Mouse (Mus musculus): ENCODE measurements at regions not wholly inside any gene's neighbourhood (a gene's known extent, or its start where the extent isn't known, plus 50 kb on each side); places are given as distances from the start of the nearest gene placed in this dataset.

DNA sequence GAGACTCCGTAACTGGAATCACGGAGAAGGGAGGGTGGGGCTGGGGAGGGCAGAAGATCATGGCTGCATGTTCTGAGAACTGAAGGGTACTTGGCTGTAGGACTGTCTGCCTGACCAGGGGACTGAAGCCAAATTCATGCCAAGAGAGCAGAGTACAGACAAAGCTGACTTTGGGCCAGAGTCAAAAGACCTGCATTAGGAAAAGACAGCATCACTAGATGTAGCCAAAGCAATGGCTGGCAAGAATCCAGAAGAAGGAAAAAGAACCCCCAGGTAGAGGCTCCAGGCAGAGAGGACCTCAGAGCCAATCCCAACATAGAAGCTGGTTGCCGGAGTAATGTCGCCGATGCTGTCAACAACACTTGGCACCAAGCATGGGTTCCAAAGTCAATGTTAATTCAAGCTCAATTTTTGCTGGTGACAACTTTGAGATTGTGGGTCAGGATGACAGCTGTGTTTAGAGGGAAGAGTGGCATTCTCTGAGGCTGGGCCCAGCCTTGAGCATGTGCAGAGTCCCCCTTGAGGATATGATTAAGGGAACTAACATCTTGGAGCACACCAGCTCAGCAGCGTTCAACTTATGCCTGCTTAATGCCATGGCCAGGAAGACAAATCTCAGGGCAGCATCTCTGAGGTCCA is 124.7 kb downstream of the Erv3 start:
- DNase-seq (ENCODE audit: low spot score), result no peak

DNA sequence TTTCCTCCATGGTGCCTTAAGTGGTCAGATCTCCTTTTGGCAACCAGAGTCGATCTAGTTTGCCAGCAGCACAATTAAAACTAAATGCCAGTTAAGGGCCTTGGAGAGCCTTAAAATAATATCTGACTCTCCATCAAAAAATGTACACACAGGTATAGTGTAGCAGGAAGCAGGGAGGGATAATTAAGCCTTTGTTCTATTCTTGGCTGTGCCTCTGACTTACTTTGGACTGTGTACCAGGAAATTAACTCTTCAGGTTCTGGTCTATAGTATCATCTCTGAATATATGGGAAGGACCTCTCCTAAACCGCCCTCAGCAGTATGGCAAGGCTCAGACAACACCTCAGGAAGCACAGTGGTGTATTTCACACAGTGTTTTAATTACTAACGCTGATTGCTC is 133.0 kb downstream of the Erv3 start:
- no peak for DNase-seq (ENCODE audit: low spot score)

DNA sequence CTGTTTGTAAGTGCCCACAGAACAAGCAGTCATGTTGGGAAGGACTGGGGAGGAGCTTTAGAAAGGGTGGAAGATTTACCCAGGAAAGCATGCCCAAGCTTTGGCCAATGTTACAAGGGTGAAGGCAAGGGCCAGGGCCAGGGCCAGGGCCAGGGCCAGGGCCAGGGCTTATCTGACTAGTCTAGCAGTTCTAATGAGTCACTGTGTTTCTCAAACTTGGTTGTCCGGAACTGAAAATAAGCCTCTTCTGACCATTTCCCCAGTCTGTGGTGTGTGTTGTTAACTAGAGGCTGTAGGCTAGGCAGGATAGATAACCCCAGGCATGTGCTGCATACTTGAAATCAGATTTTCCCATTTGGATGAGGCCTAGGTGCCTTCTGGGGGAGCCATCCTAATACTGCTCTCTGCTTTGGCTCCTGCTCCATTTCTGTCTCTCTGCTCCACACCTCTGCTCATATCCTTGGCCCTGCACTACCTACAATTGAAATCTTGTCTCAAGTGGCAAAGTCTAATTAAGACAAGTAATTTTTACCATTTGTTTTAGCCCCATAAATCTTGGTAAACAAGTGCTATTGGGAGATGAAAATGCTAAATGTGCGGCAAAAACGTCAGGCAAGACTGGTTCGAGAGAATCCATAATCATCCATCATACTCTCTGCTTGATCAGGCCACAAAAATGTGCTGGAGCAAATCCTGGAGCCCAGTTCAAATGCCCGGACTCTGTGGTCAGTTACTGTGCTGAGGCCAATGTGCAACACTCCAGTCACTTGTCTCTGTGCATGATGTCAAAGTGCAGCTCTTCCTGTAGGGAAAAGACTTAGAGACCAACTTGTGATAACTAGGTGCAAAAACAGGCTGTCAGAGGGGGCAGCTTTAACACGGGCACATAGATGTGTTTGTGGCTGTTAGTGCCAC is 137.7 kb downstream of the Erv3 start:
- DNase-seq (ENCODE audit: low spot score), result no peak

DNA sequence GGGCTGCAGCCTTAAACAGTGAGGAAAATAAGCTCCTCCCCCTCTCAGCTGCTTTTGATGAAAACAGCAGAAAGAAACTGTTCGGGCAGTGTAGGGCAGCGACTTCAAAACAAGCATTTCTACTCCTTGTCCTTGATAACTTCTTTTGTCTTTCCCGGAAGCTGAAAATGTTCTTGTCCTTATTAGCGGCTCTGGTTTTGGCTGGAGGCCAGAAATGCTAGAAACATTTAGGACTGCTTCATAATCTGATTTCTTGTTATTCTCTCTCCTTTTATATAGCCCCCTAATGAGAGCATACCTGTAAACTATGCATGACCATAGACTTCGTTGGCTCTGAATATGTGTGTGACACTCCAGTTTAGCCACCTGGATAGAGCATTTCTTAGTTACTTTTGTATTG is 142.0 kb downstream of the Erv3 start:
- DNase-seq (ENCODE audit: low spot score), result no peak

DNA sequence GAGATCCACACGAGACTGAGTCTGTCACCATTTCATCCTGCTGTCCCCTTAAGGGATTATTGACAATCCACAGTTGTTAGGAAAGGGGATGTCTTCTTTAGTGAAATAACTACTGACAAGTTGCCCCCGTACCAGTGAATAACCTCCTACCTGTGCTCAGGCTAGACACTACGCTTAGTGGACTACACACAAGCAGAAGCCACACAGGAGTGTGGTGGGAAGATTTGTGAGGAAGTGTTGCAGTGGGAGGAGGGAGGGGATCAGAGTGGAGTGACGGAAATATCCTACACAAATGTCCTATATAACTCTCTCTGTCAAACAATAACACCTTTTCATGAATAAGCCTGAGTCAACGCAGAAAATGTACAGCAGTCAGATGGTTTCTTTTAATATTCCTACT is 142.7 kb downstream of the Erv3 start:
- DNase-seq (ENCODE audit: low spot score), result no peak

DNA sequence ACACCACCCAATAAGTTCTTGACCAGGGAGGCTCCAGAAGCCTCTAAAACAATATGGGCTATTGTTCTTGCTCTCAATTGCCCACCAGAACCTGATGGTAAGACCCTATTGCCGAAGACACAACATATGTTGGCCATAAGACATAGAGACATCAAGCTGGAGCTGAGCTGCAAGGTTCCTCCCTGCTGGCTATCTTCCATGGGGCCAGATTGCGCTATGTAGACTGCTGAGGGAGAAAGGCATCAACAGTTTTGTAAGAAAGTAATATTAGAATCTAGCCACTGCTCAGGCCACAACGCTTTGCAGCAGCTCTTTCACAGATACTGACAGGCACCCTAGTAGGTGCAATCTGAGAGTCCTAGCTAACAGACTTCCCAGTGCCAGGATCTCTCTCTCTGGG is 144.2 kb downstream of the Erv3 start:
- no peak for DNase-seq (ENCODE audit: low spot score)

DNA sequence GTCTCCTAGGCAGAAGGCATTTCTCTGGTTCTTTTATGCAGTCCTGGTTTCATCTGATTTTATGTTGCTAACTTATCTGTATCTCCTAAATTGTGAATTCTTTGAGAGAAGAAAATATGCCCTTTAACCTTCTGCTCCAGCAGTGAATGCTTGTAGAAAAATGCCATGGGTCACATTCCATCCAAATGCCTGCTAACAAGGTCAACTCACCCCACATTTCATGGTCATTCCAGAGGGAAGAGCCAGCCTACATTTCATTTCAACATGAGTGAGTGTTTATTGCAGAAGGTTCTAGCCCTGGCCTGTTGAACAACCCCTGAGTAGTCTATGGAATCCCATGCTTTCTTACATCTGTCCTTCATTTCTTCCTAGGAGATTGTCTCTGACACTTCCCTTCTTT is 147.7 kb downstream of the Erv3 start:
- DNase-seq (ENCODE audit: low spot score), result no peak

DNA sequence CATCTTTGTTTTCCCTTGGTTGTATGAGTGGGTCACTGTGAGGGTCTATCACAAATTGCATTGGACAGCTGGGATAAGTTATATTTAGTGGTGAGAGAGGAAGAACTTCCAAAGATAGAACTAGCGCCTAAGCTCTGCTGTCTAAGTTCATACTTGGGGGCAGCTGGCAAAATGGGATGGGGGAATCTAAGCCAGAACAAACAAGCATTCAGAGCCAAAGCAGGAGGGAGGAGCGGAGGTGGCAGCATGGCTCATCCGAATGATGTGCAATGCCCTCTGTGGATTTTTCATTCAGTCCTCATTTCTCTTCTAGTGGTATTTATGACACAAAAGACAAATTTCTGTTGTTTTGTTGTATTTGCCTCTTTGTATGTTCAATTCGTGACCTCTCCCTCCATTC is 144.5 kb upstream of the Adra1d start:
- no peak for DNase-seq (ENCODE audit: low spot score)

DNA sequence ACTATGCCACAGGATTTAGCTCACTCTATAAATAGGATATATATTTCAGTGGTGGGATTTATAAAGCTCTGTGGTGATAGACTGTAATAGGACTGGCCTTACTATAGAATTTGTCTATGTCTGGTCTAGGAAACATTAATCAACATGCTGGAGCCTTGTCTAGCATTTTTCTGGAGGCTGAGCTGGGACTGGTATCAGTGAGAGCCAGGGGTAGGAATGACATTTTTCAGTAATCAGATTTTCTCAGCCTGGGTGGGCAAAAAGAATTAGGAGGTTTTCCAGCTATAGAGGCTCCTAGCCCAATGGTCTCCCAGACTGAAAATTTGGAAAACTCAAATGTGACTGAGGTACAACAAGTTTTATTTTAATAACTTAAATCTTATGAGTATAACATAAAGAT is 142.3 kb upstream of the Adra1d start:
- DNase-seq (ENCODE audit: low spot score), result no peak

DNA sequence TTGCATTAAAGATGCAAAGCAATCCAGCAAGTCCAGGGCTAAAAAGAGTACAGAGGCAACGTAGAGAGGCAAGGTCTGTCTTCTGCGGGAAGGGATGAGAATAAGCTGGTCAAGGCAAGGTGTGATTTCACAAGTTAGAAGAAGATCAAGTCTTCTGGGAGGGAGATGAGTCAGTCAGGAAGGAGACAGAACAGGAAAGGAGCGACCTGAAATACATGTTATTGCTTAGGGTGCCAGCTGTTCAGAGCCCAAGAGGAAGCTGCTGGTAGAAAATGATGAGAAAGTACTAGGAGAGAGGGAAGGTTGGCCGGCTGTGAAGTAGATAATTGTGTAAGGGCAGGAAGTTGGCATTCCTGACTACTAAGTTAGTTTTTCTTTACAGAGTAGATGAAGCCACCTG is 140.1 kb upstream of the Adra1d start:
- no peak for DNase-seq (ENCODE audit: low spot score)

DNA sequence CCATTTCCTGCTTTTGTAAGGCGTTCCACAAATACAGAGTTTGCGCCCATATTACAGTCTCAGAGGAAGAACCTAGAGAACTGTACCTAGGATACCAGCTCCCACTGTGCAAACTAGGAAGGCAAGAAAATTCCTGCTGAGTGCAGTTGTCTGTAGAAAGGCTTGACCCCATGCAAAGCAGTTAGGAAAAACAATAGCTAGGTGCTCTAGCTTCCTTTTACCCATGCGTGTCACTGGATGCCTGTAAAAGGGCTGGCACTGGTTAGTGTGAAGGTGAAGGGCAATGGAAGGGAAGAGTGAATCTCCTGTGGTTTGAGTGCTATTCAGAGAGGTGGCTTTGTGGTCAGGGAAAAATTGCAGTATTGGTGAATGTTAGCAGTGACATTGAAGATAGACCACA is 137.7 kb upstream of the Adra1d start:
- DNase-seq (ENCODE audit: low spot score), result no peak

DNA sequence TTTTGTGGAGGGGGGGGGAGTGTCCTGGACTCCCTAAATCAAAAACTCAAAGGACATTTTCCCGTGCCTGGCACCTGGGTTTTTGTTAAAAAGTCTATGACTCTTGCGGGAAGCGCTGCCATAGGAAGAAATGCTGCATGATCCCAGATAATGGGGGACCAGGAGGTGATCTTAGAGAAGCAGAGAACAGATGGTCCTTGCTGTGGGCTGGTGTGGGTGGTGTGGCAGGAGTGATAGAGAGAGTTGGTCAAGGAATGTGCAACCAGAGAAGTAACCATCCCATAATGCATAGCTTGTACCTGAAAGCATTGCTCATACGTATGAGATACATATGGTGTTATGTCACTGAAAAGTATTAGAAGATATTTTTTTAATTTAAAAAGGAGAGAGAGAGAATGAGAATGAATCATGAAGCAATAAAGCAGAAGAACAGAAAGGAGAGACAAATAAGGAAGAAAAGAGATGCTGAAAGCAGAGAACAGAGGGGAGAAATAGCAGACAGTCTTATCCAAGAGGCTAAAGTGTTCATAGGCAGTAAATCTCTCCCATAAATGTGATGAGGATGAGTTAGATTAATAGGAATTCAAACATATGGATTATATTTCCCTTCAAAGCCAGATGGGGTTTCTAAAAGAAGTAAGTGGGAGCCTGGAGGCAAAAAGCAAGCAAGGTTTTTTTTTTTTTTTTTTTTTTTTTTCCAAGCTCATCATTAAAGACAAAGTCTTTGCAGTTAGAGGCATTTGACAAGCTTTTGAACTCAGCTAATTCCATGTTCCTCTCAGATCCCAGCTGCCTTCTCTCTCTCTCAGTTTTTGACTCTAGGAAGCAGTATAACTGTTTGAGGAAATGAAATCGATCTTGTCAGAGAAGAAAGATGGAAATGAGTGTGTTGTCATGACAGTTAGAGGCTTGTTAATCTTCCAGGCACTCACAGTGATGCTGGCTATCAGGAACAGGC is 136.2 kb upstream of the Adra1d start:
- DNase-seq (ENCODE audit: low spot score), result no peak

DNA sequence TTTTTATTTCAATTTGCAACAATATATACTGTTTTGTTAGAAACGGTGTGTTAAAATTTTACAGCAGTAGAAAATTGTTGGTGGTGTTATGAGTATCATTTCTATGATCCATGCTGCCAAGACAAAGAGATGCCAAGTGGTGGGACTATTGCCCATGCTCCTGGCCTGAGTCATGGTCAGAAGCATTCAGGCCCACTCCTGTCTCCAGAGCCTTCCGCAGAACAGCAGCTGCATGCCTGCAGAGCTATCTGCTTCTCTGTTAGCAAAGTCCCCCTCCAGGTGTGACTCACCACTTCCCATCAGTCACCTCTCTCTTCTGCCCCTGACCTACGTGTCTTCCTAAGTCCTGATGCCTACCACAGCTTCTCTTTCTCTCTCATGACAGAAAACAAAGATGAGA is 134.2 kb upstream of the Adra1d start:
- DNase-seq (ENCODE audit: low spot score), result no peak

DNA sequence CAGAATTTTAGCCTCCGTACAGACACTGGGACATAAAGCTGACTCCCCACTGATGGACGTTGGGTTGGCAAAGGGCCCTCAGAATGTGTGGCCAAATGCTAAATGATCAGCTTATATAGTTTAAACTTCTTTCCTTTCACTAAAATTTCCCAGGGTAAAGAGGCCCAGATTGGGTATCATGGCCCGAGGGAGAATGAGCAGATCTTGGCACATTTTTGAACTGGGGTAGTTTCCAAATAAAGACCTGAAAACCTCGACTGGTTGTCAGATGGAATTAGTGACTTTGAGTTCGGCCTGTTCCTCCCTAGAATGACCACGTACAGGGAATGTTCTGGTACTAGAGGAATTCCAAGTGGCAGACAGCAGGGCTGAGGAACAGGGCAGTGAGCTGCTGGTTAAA is 127.9 kb upstream of the Adra1d start:
- DNase-seq (ENCODE audit: low spot score), result no peak

DNA sequence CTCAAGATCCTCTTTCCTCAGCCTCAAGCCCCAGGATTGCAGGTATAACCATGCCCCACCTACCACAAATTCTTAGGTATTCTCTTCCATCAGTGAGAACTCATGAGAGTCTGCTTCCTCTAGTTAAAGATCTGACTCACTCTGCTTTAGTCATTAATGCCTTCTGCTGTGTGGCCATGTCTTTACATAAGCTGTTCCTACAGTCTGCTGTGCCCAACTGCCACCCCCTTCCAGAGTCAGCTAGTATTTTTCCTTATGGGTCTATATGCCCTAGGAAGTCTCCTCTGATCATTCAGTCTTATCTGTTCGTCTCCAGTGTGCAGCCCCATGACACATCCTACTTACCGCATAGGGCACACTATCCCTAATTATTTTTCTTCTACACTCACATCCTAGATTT is 126.2 kb upstream of the Adra1d start:
- DNase-seq (ENCODE audit: low spot score), result no peak

DNA sequence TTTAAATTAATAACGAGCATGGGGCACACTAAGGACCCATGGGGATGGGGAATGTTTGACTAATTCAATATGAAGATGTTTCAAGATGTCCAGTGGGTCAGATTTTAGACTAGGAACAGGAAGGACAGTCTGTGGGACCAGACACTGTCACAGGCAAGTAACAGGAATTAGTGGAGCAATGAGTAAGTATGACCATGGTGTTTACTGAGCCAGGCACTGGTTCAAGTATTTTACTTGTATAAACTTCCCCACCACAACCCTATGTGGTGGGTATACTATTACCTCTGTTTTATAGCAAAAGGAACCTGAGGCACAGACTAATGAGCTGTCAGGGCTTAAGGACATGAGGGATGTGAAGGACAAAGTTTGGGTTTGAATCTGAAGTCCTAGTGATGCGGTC is 125.4 kb upstream of the Adra1d start:
- DNase-seq (ENCODE audit: low spot score), result no peak

DNA sequence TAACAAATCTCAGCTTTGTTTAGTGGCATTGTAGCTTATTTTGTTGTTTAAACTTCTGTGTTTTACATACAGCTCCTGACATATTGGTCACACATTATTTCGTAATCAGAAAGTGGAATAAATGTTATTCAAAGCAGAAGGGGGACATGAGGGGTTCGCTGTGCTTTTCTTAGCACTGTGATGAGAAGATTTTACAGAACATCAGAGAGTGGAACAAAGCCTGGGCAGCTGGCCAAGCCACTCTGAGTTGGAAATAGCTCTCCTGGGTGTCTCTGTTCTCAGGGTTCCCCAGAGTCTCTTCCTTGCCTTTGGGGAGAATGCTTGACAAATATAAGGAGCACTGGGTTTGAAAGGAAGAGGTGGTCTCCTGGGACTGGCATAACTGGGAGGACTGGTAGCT is 124.7 kb upstream of the Adra1d start:
- no peak for DNase-seq (ENCODE audit: low spot score)

DNA sequence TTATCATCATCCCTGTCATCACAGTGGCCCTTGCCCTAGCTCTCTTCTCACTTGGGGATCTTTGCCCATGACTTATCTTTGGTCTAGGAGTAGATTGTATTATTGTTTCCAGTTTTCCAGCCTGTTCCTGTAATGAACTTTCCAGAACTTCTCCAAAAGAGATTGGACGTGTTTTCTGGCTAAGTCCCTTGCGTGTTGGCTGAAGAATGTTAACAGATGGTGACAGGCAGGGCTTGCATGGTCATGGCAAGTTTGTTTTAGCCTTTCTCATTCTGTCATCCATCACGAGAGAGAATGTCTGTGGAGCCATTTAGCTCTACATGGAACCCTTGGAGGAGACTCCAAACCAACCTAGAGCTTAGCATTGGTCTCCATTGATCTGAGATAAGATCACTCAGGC is 123.2 kb upstream of the Adra1d start:
- DNase-seq (ENCODE audit: low spot score), result no peak

DNA sequence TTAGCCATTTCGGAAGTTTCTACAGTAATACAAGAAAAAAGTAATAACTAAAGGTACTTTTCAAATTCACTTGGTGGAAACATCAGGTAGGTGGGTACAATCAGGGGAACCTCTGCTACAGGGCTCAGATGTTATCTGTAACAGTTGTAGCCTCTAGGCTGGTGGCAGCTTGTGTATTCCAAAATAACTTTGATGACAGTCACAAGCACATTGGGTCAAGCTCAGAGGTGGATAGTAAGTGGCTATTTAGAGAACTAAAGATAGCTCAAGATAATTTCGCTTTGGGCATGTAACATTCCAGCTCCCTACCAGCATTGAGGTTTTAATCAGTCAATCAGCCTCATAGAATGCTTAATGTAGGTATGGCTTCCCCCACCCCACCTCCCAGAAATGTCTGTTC is 121.7 kb upstream of the Adra1d start:
- DNase-seq (ENCODE audit: low spot score), result no peak

DNA sequence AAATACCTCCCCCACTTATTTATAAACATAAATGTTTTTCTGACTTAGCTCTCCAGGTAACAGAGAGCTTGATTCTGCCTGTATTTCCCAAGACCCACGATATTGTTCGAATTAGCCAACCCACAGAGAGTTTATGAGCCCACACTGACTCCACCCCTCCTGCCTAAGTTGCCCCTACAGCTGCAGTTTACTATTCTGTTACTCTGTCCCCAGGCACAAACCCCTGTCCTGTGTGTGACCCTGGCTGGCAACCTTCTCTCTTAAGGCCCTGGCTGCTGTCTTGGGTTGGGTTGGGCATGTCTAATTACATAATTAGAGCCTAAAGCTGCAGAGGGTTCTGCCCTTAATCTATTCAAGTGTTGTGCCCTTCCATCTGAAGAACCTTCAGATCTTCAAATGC is 116.4 kb upstream of the Adra1d start:
- no peak for DNase-seq (ENCODE audit: low spot score)

DNA sequence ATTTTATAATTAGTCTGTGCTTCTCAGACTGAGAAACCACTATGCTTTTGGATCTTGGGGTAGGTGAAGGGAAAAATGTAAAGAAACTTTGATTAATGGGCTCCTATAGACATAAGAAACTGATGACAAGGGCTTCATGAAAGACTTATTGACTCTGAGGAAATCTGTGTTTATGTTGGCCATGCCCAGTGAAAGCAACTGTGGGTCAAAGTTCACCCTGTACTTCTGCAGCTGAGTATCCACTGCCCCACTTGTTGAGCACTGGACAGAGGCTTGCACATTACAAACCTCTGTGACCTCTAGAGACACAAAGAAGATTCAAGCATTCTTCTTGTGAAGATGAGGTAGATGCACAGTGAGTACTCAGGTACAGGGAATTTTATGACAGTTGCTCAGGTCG is 114.7 kb upstream of the Adra1d start:
- no peak for DNase-seq (ENCODE audit: low spot score)

DNA sequence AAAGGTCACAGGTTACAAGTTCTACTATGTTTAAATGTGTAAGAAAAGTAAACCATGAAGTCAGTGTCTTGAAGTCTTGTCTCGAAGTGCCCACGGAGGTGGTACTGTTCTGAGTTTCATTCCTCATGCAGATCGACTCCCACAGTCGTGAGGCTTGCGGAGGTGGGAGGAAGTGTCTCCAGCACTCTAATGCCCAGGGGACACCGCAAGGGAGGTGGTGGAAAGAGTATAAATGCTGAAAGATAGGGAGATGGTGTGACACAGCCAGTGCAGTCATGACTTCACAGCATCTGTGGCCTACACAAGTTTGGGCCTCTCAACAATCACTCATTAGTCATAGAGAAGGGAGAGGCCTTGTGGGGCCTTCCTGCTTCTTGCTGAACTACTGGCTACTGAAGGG is 112.8 kb upstream of the Adra1d start:
- DNase-seq (ENCODE audit: low spot score), result no peak

DNA sequence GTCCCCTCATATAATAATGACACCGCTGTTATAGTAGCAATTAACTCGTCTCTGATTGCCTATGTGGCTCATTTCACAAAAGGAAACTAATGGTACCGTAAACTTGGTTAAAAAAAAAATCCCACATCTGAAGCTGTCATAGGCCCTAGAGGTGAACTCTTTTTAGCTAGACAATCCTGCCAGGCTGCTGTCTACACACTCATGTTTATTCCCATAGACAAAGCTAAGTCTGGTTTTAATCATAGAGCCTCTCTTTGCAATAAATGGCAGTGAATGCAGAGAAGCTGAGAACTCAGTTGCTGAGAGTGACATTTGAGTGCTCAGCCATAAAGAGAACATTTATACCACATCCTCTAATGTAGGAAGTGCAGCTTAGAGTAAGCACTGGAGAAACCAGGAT is 111.3 kb upstream of the Adra1d start:
- no peak for DNase-seq (ENCODE audit: low spot score)

Data from ovary, postnatal 14 days (tissue).